In genomic region chr2:71387766-71388165, GRCm38 (mm10) we compare ENCODE assay signal across 12 mouse cellular contexts.
"Had no signal": no experiment of that assay in that cellular context is flagged by ENCODE, and none has a peak within 500 bp of the region (broad histone marks: within the 10 kb centered on the region; RNA-seq: fewer than 3 reads in every experiment).

No protein-coding gene starts in this region.

- H3K9ac ChIP-seq: limb, embryonic 15.5 days; liver, embryonic 12.5 days; lung, embryonic 15.5 days; midbrain, embryonic 12.5 days; neural tube, embryonic 13.5 days; stomach, embryonic 15.5 days had no signal

- H3K9me3 ChIP-seq: kidney, embryonic 15.5 days; limb, embryonic 15.5 days; liver, embryonic 12.5 days; lung, embryonic 15.5 days; midbrain, embryonic 12.5 days; neural tube, embryonic 13.5 days; stomach, embryonic 15.5 days had no signal

- H3K36me3 ChIP-seq: stomach, embryonic 15.5 days had no signal

- H3K27me3 ChIP-seq: kidney, embryonic 15.5 days; limb, embryonic 15.5 days; liver, embryonic 12.5 days; lung, embryonic 15.5 days; midbrain, embryonic 12.5 days; neural tube, embryonic 13.5 days; stomach, embryonic 15.5 days had no signal

- DNase-seq: kidney, postnatal 25 days; right cerebral cortex, postnatal 14 days; thymus, postnatal 14 days had no signal

- H3K27ac ChIP-seq: kidney, embryonic 15.5 days; left cerebral cortex, adult 2 months; limb, embryonic 15.5 days; liver, embryonic 12.5 days; midbrain, embryonic 12.5 days; neural tube, embryonic 13.5 days; stomach, embryonic 15.5 days had no signal

- ATAC-seq: liver, embryonic 12.5 days; midbrain, embryonic 16.5 days had no signal

- H3K4me3 ChIP-seq: left cerebral cortex, adult 2 months; midbrain, embryonic 12.5 days; neural tube, embryonic 13.5 days had no signal
